Mouse (Mus musculus) C2C12 (cell line): ENCODE measurements around the gene Prr5.

ENCODE experiments used
- CEBPB ChIP-seq: IDR thresholded peaks from one replicate; pipeline ENCODE4 v1.6.1; 2011; ENCODE audit warnings: low read depth, mild to moderate bottlenecking, control low read depth, moderate library complexity
- CTCF ChIP-seq: IDR thresholded peaks from one replicate; pipeline ENCODE4 v1.5.1; 2011; ENCODE audit not compliant: control insufficient read depth, insufficient read depth, insufficient read length
- FOSL1 ChIP-seq: IDR thresholded peaks from one replicate; pipeline ENCODE4 v1.8.0; 2011; ENCODE audit warnings: mild to moderate bottlenecking, low read length; ENCODE audit not compliant: poor library complexity, insufficient read depth, severe bottlenecking
- MAX ChIP-seq: IDR thresholded peaks from one replicate; pipeline ENCODE4 v1.6.1; 2011; ENCODE audit warnings: mild to moderate bottlenecking, control low read depth
- MYOG ChIP-seq: IDR thresholded peaks from one replicate; pipeline ENCODE4 v1.6.1; 2011; ENCODE audit not compliant: control insufficient read depth, insufficient read length; ENCODE audit errors: extremely low read depth

GRCm38 (mm10) chr15:84682821-84683220, 13.4 kb downstream of the Prr5 start:
- TF ChIP-seq CTCF (no peak), CEBPB (no peak), MYOG (no peak), FOSL1 (no peak), MAX (no peak)
